Mouse (Mus musculus) cerebellum, adult 9-10 months (tissue): ENCODE measurements around the gene Olfr153.
"Not testable (repeated sequence)": the region's sequence is repeated elsewhere in the genome, so short reads cannot be mapped to it uniquely, and the experiment has no call there.

Experiments used
- DNase-seq: peaks from one replicate; pipeline ENCODE4 v3.0.0; 2022

The Olfr153 gene

DNA sequence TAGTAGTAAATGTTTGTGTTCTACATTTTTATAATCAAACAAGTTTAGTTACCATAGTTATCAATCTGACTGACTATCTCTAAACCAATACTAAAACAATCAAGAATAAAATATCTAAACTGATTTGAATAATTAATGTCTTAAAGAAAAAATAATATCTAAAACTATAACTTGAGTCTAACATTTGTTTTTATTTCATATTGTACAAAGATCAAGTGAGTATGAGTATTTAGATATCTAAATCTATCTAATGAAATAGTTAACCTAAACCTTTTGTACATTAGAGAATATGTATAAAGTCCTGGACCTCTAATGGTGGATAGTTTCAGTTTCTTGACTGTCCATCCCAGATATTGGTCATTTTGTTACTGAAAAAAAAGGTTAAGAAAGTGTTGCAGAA lies at the start of gene Olfr153:
TSS of gene Olfr153 (plus strand) at position 301 of the 400 bp plus-strand sequence.
- no peak for DNase-seq

DNA sequence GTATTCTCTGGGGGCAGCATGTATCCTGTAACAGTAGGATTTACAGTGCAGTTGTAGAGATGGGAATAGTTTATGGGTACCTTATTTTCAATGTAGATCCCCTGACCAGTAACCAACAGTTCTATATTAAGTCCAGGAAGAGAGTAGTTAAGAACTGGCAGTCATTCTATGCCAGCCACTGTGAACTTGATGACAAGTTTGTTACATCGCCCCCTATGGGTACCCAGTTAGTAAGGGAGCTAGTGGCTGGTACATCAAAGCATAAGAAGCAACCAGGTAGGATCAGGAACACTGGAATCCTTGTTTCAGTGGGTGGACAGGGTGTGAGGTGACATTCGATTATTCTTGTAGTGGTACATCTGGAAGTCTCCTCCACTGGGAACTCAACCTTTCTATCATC lies 49.3 kb upstream of the Olfr153 start:
- no peak for DNase-seq

DNA sequence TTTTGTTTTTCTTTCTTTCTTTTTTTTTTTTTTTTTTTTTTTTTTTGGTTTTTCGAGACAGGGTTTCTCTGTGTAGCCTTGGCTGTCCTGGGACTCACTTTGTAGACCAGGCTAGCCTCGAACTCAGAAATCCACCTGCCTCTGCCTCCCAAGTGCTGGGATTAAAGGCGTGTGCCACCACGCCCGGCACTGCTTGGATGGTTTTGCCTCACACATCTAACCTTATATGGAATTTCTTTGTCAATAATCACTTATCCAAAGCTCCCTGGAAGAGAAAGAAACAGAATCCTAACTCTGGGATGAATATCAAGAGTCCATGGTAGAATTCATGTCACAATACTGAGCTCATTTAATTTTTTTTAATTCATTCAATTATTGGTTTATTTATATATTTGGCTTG lies 34.6 kb upstream of the Olfr153 start, which contains the start of gene Pramel7:
TSS of gene Pramel7 (minus strand) at position 101 of the 400 bp plus-strand sequence.
- not testable (repeated sequence) for DNase-seq

DNA sequence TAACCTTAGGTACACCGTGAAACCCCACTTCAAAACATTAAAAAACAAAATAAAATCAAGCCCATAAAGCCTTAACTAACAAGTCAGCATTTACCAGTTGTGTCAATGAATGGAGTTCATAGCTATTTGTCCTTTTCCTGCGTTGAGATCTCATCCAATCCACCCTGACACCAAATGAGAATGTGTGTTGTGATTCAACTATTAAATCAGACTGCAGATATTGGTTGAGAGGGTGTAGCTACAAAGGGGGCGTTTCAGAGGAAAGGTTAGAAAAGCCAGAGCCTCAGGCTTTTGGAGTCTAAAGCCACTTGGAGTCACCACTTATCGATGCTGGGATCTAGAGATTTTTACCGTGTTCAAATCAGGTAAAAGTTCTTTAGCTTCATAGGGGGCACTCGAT lies 25.3 kb upstream of the Olfr153 start, which contains the start of gene Pramel6:
TSS of gene Pramel6 (plus strand) at position 301 of the 400 bp plus-strand sequence.
- no peak for DNase-seq

DNA sequence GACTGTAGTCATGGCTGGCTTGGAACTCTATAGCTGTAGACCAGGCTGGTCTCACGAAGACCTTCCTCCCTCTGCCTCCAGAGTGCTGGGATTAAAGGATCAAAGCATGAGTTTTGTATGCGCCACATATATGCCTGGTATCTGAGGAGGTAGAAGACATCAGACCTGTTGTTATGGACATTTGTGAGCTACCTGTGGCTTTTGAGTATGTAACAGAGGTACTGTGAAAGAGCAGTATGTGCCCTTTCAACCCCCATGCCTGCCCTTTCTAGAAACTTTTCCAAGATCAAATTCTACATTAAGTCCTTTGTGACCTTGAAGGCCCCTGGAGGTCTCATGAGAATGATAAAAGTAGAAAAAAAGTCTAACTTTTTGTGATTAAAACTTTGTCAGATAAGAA lies 16.6 kb upstream of the Olfr153 start:
- no peak for DNase-seq

GRCm38 (mm10) chr2:87515457-87516060 lies 16.0 kb upstream of the Olfr153 start:
- DNase-seq: no peak

DNA sequence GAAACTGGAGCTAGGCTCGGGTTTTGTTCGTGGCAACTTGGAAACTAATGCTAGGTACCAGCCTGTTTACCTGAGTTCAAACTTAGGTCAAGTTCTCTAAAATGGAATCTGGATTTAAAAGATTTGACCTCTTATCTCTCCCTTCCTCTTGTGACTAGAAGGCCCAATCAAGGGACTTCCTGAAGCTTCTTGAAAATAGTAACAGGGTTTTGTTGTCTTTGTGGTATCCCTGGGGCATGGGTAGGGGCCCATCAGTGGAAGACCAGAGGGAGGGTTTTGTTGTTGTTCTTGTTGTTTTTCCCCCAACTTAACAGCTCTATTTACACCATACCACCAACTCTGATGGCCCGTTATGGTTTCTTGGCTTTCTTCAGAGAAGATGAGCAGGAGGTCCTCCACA lies 15.0 kb upstream of the Olfr153 start:
- no peak for DNase-seq

GRCm38 (mm10) chr2:87520651-87521050 lies 10.9 kb upstream of the Olfr153 start:
- DNase-seq: no peak

DNA sequence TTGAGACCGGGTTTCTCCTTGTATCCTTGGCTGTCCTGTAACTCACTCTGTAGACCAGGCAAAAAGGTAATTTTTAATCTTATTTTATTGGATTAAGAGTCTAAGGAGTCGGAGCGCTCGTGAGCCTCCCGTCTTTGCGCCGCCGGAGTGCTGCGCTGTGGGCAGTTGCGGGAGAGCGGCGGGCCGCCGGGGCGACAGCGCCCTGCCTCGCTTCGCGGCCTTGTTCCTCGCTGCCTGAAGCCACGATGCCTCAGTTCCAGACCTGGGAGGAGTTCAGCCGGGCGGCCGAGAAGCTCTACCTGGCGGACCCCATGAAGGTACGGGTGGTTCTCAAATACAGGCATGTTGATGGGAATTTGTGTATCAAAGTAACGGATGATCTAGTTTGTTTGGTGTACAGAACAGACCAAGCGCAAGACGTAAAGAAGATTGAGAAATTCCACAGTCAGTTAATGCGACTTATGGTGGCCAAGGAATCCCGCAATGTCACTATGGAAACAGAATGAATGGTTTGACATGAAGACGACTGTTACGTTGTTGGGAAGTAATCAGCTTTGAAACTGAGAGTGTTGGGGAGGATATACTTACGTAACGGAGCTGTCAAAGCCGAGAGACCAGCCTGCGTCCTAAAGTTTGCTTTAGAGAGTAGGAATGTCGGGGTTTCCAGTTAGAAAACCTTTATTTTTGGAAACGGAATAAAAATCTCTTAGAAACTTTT lies 5.5 kb upstream of the Olfr153 start:
- DNase-seq: not testable (repeated sequence)

DNA sequence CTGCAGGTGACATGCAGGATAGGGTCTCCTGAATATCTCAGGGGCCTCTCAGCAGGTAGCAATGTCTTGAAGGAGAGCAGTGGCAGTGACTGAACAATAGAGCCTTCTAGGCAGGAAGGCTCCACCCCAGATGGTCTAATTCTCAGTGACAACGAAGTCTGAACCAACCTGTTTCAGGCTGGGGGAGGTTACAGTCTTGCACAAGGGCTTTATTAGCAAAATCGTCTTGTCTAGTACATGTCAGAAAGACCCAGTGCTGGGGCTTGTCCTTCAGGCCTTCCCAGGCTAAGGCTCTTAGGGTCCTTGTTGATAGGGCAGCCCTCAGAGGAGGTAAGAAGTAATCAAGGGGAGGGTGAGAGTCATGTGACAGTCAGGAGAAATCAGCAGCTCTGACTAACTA lies 3.2 kb downstream of the Olfr153 start:
- DNase-seq: no peak

DNA sequence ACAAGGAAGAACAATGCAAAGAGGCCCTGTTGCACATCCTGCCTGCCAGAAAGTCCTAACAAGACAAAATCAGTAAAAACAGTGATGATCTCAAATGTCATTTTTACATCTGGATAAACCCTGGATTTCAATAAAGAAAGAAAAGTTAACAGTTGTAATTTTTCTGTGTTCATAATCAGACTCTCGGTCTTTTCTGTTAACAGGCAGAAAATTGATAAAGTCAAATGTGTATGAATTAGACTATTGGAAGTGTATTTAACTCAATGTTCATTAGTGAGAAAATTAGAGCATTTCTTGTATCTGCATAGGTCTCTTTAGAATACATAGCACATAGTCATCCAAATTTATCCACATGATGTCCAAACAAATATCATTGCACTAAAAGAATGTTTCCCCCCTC lies 13.8 kb downstream of the Olfr153 start, which contains the start of gene Olfr1128:
TSS of gene Olfr1128 (minus strand) at position 101 of the 400 bp plus-strand sequence.
- DNase-seq: no peak

DNA sequence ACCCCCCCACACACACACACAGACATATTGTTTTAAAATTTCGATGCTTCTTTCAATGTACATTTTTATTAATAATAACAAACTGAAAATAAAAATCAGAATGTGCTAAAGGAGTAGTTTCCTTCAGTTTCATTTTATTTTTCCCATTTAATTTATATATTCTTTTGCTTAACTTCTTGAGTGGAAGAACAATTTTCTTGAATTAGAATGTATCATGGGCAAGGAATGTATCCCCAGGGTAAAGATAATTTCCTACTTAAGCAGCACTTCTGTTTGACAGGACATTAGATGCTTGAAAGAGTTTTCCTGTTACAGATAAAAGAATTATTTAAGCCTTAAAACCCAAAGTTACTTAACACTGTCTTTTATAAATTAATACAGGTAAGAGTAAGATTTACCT lies 42.0 kb downstream of the Olfr153 start, which contains the start of gene Olfr1129:
TSS of gene Olfr1129 (plus strand) at position 301 of the 400 bp plus-strand sequence.
- DNase-seq: not testable (repeated sequence)
